Mouse (Mus musculus) megakaryocyte-erythroid progenitor cell, adult 5-6 weeks (primary cell): Measurements from ENCODE around the gene 1110002E22Rik. TPM values are rescaled to one million over a fixed set of nuclear protein-coding genes. Genes with fewer than 3 reads are reported as not detected.

Source experiments
- ATAC-seq: replicated peaks from 2 replicates; pipeline ENCODE4 v1.8.0; 2016; ENCODE audit warnings: mild to moderate bottlenecking, inconsistent platforms; ENCODE audit not compliant: severe bottlenecking, poor library complexity, low FRiP score, low TSS enrichment
- total RNA-seq, 2 experiments: library from RNA; stranded (forward) in 1 of 2; stranded (reverse) in 1 of 2; fragments of 200-1000, 215-1000 nt in 1 of 2; fragments of >200 nt in 1 of 2; fragmentation: Nextera tagmentation in 1 of 2; gene quantifications; 2 replicates each; pipeline ENCODE4 v1.2.3; 2014 to 2017

1110002E22Rik gene
- total RNA-seq, 2 experiments from 2014 or later = not detected

DNA sequence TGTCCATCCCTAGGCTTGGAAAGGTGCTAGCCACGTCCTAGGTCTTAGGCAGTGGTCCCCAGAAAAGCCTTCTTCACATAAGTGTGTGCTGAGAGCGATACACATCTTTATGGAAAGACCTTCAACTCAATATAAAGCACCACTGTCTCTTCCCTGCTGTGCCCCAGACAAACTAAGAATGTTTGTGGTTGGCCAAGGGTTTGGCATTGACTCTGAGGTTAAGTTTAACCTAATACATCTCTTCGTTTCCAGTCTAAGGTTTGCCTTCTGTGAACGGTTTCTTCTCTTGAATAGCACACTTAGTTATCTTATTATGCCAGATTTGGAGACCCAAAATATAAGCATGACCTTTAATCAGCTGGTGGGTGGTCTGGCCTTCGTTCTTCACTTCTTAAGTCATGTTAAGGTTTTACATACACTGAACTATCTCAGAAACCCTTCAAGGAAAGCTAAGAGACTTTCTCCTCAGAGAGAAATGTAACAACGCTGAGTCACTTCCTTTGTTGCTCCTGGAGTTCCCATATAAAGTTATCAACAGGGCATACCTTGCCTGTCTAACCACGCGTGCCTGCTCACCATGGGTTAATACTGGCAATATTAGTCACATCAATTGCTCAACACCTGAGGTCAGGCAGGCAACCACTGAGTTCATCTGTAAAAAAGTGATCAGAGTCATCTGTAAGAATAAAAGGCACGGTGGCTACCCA lies 3.5 kb upstream of the 1110002E22Rik start:
- ATAC-seq = no peak

DNA sequence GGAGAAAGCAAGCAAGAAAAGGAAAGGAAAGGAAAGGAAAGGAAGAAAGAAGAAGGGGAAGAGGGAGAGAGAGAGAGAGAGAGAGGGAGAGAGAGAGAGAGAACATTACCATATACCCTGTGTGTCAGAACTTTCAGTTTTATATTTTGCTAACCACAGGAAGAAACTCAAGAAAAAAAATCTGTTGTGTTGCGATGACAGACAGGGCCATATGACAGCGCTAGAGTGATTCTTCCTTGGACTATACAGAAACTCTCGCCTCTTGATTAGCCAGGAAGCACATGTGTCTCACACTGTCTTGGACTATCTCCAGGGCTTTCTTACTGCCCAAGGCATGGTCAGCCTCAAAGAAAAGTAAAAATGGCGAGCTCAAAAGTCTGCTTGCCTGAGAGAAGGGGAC lies 2.2 kb upstream of the 1110002E22Rik start:
- no peak for ATAC-seq

DNA sequence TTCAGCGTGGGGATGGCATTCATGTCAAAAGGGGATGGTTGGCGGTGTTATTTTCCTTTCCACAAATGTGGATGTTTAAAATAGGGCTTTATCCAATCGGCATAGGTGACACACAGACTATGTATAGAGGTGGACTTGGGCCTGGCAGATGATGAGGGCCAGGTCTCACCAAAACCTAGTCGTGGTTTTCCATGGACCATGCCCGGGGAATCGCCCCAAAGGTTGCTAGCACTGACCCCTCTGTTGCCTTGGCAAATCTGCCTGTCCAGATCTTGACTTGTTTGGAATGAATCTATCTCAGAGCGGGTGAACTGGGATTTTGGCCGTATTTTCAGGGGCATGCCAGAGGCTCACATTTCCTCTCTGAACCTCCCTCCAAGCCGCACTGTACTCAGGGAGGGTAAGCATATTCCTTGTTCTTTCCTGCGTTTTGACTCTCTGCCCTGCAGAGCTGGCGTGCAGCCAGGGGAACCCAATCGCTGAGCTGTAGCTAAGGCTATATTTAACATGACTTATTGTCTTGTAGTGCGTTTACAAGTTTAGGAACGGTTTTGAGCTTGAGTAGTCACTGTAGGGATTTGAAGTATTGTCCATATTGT lies 1.0 kb upstream of the 1110002E22Rik start:
- no peak for ATAC-seq

DNA sequence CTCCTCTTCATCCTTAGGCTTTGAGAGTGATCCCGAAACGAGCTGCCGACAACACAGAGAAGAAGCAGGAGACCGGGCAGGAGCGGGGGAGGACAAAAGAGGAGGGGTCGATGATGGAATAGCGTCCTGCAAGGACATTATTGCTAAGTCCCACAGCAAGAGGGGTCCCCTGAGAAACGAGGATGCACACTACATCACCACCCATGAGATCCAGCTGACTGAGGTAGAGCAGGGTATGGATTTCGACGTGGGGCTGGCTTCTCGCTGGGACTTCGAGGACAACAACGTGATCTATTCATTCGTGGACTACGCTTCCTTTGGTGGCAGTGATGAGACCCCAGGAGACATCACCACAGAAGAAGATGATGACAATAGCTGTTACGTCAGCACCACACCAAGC lies 1.1 kb downstream of the 1110002E22Rik start:
- ATAC-seq = no peak

DNA sequence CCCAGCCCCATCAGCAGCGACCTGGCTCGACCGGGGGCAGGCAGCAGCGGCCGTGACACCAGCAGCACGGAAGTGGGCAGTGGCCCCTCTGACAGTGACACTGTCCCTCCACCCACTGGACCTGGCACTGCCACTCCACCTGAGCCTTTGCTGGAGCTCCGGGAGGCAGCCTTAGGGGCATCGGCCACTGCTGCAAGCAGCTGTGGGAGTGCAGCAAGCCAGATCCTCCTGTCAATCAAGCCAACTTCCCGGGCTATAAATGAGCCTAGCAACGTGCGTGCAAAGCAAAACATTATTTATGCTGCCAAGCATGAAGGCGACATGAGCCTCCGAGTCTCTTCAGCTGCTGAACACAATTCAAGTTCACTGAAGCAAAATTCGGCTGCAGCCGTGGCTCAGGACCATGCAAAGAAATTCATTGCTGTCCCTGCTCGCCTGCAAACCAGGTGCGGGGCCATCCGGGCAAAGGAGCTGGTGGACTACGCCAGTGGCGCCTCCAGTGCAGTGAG lies 1.6 kb downstream of the 1110002E22Rik start:
- no peak for ATAC-seq

DNA sequence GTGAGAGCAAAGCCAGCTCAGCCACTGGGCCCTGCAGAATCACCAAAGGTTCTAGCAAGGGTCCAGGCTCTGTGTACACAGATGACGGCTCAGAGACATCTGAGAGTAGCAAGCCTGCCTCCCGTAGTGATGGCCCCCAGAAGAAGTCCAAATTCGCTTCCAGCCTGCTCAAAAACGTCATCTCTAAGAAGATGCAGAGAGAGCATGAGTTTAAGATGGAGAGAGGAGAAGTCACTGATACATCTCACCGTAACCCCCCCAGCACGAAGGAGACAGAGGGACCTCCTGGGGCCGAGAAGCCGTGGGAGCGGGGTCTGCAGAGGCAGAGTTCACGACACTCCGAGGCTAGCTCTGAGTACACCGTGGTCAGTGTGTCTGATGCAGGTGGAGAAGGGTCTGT lies 2.4 kb downstream of the 1110002E22Rik start, which contains the start of gene Gm5105:
Gm5105 (minus strand) TSS at position 101 of the 400 bp plus-strand sequence.
- no peak for ATAC-seq

DNA sequence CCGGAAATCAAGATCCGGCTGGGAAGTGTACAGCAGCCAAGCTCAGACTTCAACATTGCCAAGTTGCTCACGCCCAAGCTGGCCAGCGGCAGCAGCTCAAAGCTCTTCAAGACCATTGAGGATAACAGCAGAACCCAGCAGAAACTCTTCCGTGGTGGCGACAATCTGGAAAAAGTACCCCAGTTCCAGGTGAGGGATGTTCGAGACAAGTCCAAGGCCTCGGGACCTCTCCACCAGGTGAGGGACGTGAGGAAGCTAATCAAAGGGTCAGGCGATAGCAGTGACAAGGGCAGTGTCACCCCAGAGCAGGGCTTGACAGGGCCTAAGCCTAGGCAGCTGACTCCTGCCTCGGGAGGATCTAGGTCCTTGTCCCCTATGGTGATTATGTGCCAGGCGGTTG lies 3.3 kb downstream of the 1110002E22Rik start:
- no peak for ATAC-seq

DNA sequence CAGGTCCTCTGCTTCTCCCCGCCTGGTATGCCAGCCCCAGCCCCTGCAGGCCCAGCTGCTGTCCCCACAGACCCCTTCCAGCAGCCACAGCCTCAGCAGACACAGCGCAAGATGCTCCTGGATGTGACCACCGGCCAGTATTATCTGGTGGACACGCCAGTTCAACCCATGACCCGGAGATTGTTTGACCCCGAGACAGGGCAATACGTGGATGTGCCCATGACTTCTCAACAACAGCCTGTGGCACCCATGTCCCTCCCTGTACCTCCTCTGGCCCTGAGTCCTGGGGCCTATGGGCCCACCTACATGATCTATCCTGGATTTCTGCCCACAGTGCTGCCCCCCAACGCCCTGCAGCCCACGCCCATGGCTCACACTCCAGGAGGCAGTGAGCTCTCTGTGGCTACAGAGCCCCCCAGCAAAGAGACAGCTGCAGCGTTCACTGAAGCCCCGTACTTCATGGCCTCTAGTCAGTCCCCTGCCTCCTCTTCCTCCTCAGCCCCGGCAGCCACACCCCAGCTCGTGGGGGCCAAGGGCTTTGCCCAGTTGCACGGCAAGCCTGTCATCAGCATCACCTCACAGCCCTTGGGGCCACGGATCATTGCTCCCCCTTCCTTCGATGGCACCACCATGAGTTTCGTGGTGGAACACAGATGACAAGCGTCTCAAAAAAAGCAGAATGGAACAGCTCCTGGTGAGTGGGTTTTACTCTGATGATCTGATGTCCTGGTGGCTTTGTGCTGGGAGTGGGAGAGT lies 5.1 kb downstream of the 1110002E22Rik start:
- no peak for ATAC-seq

DNA sequence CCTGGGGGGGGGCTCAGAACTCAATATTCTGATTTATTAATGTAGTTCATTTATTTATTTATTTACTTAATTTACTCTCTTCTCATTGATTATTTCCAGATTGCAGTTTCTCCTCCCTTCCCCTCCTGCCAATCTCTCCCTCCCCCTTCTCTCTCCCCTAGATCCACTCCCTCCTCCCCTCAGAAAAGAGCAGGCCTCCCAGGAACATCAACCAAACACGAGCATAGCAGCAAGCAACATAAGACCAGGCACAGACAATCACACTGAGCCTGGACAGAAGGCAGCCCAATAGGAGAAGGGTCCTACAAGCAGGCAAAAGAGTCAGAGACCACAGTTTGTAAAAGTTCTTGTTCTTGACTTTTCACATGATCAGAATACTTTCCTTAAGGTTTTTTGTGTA lies 6.2 kb downstream of the 1110002E22Rik start:
- ATAC-seq = no peak

DNA sequence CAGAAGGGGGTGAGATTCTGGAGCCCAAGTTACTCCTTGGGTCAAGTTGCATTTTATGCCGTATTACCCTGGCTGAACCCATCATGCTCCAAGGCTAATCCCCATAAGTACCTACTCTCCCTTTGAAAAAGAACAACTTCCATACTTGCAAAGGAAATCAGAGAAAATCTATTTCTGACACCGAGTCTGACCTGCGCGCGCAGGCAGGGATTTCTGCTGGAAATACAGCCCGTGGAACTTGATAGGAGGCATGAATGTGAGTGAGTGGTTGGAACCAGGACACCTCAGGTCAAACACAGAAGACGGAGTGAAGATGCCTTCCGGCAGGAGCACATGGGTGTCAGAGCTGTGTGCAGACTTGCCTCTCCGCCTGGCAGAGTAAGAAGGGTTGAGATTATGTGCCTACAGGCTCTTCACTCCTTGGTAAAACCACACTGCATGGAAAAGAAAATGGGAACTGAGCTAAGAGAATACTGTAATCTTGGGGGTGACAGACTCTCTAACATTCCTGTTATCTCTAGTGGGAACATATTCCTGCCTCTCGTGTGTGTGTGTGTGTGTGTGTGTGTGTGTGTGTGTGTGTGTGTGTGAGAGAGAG lies 6.7 kb downstream of the 1110002E22Rik start:
- no peak for ATAC-seq

DNA sequence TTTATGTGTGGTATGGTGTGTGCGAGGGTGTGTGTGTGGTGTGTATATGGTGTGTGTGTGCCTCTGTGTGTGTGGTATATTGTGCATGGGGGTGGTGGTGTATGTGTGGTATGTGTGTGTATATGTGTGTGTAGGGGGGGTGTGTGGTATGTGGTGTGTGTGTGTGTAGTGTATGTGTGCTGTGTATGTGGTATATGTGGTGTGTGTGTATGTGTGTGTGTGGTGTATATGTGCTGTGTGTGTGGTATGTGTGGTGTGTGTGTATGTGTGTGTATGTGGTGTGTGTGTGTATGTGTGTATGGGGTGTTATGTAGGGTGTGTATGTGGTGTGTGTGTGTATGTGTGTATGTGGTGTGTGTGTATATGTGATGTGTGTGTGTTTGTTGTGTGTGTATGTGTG lies 9.4 kb downstream of the 1110002E22Rik start:
- ATAC-seq = no peak

DNA sequence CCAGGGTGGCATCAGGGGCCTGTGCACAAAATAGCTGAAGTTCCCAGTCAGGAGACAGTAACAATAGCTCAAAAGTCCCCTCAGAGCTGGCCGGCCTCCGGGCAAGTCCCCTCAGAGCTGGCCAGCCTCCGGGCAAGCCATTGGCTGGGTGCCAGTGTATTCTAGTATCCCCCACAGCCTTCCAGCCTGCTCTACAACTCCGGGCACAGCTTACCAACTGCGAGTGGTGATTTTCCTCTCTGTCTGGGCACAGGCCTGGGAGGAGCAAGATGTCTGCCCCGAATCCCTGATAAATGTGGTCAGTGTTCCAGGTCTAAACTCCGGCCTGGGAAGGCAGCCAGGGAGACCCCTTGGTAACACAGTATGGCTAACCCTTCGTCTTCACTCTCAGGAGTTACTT lies 10.4 kb downstream of the 1110002E22Rik start:
- no peak; the same call in 1 of the 2 replicates for ATAC-seq

DNA sequence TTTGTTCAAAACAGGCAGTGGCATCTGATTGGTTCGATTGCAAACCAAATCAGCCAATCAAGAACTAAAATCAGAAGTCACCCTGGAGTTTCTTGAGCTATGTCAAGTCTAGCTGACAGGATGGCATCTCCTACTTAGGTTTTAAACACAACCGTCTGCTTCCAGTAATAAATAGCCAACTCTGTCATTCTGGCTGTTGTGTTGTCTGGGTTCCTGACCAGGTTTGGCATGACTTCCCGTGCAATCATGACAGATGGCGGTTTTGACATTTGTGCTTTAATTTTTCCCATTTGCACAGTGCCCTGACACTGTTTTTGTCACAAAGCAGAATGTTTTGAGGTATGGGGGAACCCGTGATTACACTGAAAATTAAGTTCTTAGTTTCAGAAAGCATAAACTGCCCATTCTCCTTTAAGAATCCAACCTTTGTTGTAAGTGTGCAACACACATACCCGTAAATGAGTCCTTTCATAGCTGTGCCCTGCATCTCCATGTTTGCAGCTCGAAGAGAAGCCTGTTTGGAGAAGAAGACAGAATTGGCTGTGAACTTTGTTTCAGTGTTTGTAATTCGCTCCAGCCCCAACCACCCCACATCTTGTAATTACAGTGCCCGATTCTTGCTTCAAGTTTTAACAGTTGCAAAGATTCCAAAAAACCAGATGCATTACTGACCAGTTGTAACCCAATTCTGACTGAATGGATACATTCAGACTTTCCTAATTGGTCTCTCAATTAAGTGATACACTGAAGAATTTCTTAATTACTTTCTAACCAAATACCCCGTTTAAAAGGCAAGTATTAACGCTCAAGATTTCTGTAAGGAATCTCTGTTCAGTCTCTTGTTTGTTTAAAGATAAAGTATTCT lies 12.9 kb downstream of the 1110002E22Rik start:
- ATAC-seq = no peak

DNA sequence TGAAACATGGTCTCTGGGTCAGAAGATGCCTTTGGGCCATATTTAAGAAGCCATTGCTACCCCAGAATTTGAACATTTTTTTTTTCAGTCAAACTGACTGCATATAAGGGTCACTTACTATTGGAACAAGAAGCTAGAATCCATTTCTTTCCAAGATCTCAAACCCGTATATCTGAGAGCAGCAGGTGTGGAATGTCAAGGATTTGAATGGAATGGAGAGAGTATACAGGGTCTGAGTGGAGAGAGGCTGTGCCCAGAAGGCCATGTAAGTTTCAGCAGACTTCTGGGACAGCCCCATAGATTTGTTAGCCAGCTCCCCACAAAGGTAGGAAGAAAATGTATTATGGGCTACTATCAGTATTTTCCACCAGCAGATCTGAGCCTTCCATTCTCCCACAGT lies 13.8 kb downstream of the 1110002E22Rik start:
- no peak for ATAC-seq

DNA sequence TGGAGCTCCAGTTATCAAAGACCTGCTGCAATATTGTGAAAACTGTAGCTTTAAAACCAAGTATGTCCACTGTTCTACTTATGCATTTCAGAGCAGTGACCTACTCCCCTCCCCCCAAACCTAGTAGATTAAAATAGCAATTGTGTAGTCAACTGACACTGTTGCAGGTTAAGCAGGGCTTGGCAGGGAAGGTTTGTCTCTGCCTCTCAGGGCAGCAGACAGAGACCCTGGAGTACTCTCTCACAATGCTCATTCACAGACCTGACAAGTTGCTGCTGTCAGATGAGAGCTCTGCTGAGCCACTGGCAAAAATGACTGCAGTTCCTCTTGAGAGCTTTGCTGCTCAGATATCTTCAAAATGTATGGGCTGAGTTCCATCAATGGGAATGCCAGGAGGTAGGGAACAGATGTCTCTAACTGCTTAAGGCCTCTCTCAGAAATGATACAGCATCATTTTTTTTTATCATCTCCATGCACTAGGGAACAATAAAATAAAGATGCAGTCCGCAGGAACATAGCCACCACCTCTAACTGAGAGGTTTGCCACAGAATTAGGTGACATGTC lies 18.3 kb downstream of the 1110002E22Rik start:
- no peak for ATAC-seq

DNA sequence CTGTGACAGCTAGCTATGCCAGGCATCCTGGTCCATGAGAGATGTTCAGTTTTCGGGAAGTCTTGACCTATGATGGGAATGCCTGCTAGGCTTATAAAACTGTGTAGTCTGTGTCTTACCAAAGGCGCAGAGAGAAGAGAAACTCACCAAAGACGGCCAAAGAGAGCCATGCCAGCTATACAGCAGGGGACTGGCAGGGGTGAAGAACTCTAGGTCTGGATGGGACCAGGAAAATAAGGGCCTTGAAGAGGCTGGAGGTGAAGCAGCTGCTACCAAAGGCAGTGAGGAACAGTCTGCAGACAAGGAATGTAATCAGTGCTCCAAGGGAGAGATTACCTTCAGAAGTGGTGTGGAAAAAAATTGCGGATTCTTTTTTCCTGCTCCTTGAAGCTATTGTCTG lies 19.0 kb downstream of the 1110002E22Rik start:
- ATAC-seq = no peak

DNA sequence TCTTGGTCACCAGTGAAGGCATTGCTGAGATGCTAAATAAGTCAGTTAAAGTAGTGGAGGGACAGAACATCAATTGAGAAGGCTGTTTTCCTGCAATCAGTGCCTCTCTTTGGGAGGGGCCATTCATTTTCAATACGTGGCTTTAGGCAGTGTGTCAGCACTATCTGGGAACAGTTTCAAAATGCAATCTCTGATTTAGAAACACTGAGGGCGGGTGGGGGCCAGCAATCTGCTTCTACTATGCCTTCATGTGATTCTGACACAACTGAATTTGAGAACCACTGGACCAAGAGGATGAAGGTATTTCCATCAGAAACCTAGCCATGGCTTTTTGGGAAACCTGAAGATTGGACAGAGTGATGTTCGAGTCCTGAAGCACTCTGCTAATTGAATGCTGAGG lies 30.4 kb downstream of the 1110002E22Rik start:
- ATAC-seq = no peak

DNA sequence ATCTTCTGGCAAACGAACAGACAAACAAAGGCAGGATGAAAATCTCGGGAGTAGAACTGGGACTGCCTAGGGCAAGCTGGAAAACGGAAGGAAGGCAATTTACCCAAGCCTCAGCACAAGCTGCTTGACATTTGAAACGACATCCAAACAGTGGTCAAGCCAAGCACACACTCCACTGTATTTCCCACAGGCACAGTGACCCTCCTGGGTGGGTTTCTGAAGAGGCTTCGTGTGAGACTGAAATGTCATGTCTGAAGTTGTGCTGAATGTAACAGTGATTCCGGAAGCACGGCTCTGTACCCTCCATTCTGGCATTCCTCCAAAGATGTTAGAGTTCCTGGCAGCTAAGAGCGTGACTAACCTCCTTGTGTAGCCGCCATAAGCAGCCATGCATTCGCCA lies 30.9 kb downstream of the 1110002E22Rik start:
- no peak for ATAC-seq
